Mouse (Mus musculus): ENCODE data around the gene Retnlb. TPM values are rescaled to one million over a fixed set of nuclear protein-coding genes. Genes with fewer than 3 reads are reported as not detected.

The Retnlb gene
- total RNA-seq (2023), result not detected

DNA sequence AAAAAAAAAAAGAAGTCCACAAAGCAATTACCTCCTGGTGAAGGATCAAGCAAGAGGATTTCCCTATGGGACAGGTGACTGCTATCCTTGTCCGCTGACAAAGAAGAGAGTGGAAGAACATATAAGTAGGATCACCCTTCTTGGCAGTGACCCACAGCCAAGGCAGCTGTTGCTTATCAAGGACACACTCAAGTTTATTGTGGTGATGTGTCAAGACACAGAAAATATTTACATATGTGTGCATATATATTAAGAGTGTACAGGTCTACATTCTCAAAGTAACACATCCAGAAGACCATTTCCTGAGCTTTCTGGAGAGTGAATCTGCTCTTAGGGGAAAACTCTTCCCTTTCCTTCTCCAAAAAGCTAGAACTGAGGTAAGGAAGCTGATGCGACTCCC, at the start of gene Retnlb:
Gene Retnlb (plus strand): TSS at position 162 of the 400 bp plus-strand sequence.

GRCm38 (mm10) chr16:48771971-48772445, 44.6 kb upstream of the Retnlb start, which contains the start of gene Trat1:
Gene Trat1 (minus strand): TSS chr16:48772021.

GRCm38 (mm10) chr16:48842266-48842665, 25.6 kb downstream of the Retnlb start, which contains the start of gene Retnla:
Gene Retnla (plus strand): TSS chr16:48842551.

Other genes with a start within 250 kb of the Retnlb start
- 32.4 TPM for gene Trat1, start 44.8 kb upstream of the Retnlb start, total RNA-seq (2023)
- not detected for gene Retnla, start 25.7 kb downstream of the Retnlb start, total RNA-seq (2023)
- 6.2 TPM for gene Retnlg, start 55.8 kb downstream of the Retnlb start, total RNA-seq (2023)
- 8.4 TPM for gene Dzip3, start 177.3 kb downstream of the Retnlb start, total RNA-seq (2023)
- gene Cip2a, start 177.3 kb downstream of the Retnlb start, total RNA-seq (2023), result 7.4 TPM
- gene Myh15, start 240.6 kb downstream of the Retnlb start, total RNA-seq (2023), result not detected